Mouse (Mus musculus): Measurements from ENCODE around the gene Hao1.

- no peak for TF ChIP-seq GATA1 (IDR thresholded peaks at IDR 0.05; ENCODE audit: borderline replicate concordance, low read length)
- no peak for TF ChIP-seq FLI1 (IDR thresholded peaks at IDR 0.05; ENCODE audit: low read length)
Observed at GRCm38 (mm10) chr2:134541019-134541418, 13.1 kb downstream of the Hao1 start.
